Mouse (Mus musculus) ES-E14 (cell line): ENCODE measurements around the gene Grap2.

ENCODE experiments used
- MAFK ChIP-seq: IDR thresholded peaks from 2 replicates; pipeline ENCODE4 v1.6.1; 2014; ENCODE audit warnings: mild to moderate bottlenecking, low read depth, low read length, inconsistent platforms; ENCODE audit not compliant: insufficient read depth
- ZC3H11A ChIP-seq: IDR thresholded peaks from 2 replicates; pipeline ENCODE4 v1.6.1; 2012; ENCODE audit warnings: low read depth, mild to moderate bottlenecking, inconsistent platforms, low read length, borderline replicate concordance

DNA sequence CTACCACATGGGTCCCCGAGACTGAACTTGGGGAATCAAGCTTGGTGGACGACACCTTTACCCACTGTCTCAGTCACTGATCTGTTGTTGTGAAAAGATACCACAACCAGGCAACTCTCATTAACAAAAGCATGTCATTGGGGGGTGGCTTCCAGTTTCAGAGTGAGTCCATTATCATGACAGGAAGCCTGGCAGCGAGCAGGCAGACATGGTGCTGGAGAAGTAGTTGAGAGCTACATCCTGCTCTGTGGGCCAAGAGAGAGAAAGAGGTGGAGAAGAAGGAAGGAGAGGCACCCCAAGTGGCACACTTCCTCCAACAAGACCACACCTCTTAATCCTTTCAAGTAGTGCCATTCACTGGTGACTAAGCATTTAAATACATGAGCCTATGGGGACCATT lies 67.5 kb downstream of the Grap2 start:
- TF ChIP-seq MAFK (no peak), ZC3H11A (no peak)
